Mouse (Mus musculus): ENCODE measurements around the gene Tmem107. TPM values are rescaled to one million over a fixed set of nuclear protein-coding genes. Genes with fewer than 3 reads are reported as not detected.
A peak's percentile ranks its signal among the peaks of the same experiment; 100 is the strongest.

The Tmem107 gene
- 47.6 and 50.5 TPM in 2 replicates for polyA plus RNA-seq (2015; fragmentation: Nextera tagmentation; extraction: Ambion mirVana)

- Histone ChIP-seq H3K9ac (replicated peaks) (peak within 1 kb of the TSS; percentile 81), H3K9me3 (no peaks in the 10 kb centered on the region), H3K4me2 (replicated peaks) (peak within 1 kb of the TSS; percentile 56), H3K4me3 (peak within 1 kb of the TSS; percentile 61), H3K27ac (replicated peaks) (peak within 1 kb of the TSS; percentile 89), H3K36me3 (no peaks in the 10 kb centered on the region), H3K4me1 (peaks cover 49% of the 10 kb centered on the region), H3K27me3 (no peaks in the 10 kb centered on the region)
- ATAC-seq (replicated peaks), result peak; percentile 86
- WGBS, result under 1% methylated on average over 47 of the region's 47 CpGs
Observed at GRCm38 (mm10) chr11:69070590-69071222, at the start of gene Tmem107. Gene Tmem107, plus strand, starts transcription at chr11:69070806.

- Histone ChIP-seq H3K4me2 (replicated peaks) (no peak overlapping the region), H3K27ac (replicated peaks) (no peak overlapping the region), H3K36me3 (peaks cover 95% of the 10 kb centered on the region), H3K4me1 (no peaks in the 10 kb centered on the region), H3K9ac (replicated peaks) (no peak overlapping the region), H3K9me3 (no peaks in the 10 kb centered on the region), H3K27me3 (no peaks in the 10 kb centered on the region), H3K4me3 (no peak overlapping the region)
- no peak for ATAC-seq (replicated peaks)
- 89% methylated on average over 3 of the region's 3 CpGs for WGBS
Observed at GRCm38 (mm10) chr11:69026562-69026961, 44.0 kb upstream of the Tmem107 start.

- no peak overlapping the region for H3K27ac ChIP-seq (replicated peaks)
- no peak for ATAC-seq (replicated peaks)
- no peaks in the 10 kb centered on the region for H3K27me3 ChIP-seq
- no peak overlapping the region for H3K4me3 ChIP-seq
- no peak overlapping the region for H3K4me2 ChIP-seq (replicated peaks)
- 58% methylated on average over 2 of the region's 2 CpGs for WGBS
- peaks cover 93% of the 10 kb centered on the region for H3K36me3 ChIP-seq
- H3K4me1 ChIP-seq, result no peaks in the 10 kb centered on the region
- no peaks in the 10 kb centered on the region for H3K9me3 ChIP-seq
- no peak overlapping the region for H3K9ac ChIP-seq (replicated peaks)
Observed at GRCm38 (mm10) chr11:69028805-69029204, 41.8 kb upstream of the Tmem107 start.

GRCm38 (mm10) chr11:69033552-69033951 is 37.1 kb upstream of the Tmem107 start:
- H3K36me3 ChIP-seq, result peaks cover 56% of the 10 kb centered on the region
- 87% methylated on average over 9 of the region's 9 CpGs for WGBS
- H3K27ac ChIP-seq (replicated peaks), result no peak overlapping the region

GRCm38 (mm10) chr11:69034585-69034984 is 36.0 kb upstream of the Tmem107 start:
- no peak overlapping the region for H3K4me2 ChIP-seq (replicated peaks)
- peaks cover 30% of the 10 kb centered on the region for H3K4me1 ChIP-seq
- 95% methylated on average over 3 of the region's 3 CpGs for WGBS
- H3K27me3 ChIP-seq, result no peaks in the 10 kb centered on the region
- H3K27ac ChIP-seq (replicated peaks), result no peak overlapping the region
- ATAC-seq (replicated peaks), result no peak
- peaks cover 50% of the 10 kb centered on the region for H3K36me3 ChIP-seq
- no peak overlapping the region for H3K9ac ChIP-seq (replicated peaks)
- no peaks in the 10 kb centered on the region for H3K9me3 ChIP-seq
- H3K4me3 ChIP-seq, result no peak overlapping the region

More at GRCm38 (mm10) chr11:69033552-69033951, 37.1 kb upstream of the Tmem107 start:
- Histone ChIP-seq H3K27me3 (no peaks in the 10 kb centered on the region), H3K4me3 (no peak overlapping the region), H3K9ac (replicated peaks) (no peak overlapping the region), H3K9me3 (no peaks in the 10 kb centered on the region), H3K4me2 (replicated peaks) (no peak overlapping the region), H3K4me1 (peaks cover 19% of the 10 kb centered on the region)
- no peak for ATAC-seq (replicated peaks)

- H3K9me3 ChIP-seq, result no peaks in the 10 kb centered on the region
- H3K9ac ChIP-seq (replicated peaks), result peak overlapping the region; percentile 16; the same call in 1 of the 2 replicates
- H3K4me1 ChIP-seq, result peaks cover 30% of the 10 kb centered on the region
- peak overlapping the region; percentile 59; the same call in 1 of the 2 replicates for H3K4me3 ChIP-seq
- ATAC-seq (replicated peaks), result no peak
- peak overlapping the region; percentile 71 for H3K27ac ChIP-seq (replicated peaks)
- WGBS, result 79% methylated on average over 9 of the region's 9 CpGs
- no peaks in the 10 kb centered on the region for H3K27me3 ChIP-seq
- H3K4me2 ChIP-seq (replicated peaks), result peak overlapping the region; percentile 49
- peaks cover 42% of the 10 kb centered on the region for H3K36me3 ChIP-seq
Observed at GRCm38 (mm10) chr11:69035411-69035810, 35.2 kb upstream of the Tmem107 start.

- H3K9ac ChIP-seq (replicated peaks), result peak overlapping the region; percentile 16; the same call in 1 of the 2 replicates
- ATAC-seq (replicated peaks), result peak; percentile 14; the same call in 1 of the 2 replicates
- WGBS, result 4% methylated on average over 8 of the region's 8 CpGs
- H3K4me1 ChIP-seq, result peaks cover 30% of the 10 kb centered on the region
- H3K4me3 ChIP-seq, result peak overlapping the region; percentile 59
- H3K4me2 ChIP-seq (replicated peaks), result peak overlapping the region; percentile 49
- H3K27me3 ChIP-seq, result no peaks in the 10 kb centered on the region
- H3K36me3 ChIP-seq, result peaks cover 37% of the 10 kb centered on the region
- no peaks in the 10 kb centered on the region for H3K9me3 ChIP-seq
- peak overlapping the region; percentile 71 for H3K27ac ChIP-seq (replicated peaks)
Observed at GRCm38 (mm10) chr11:69035849-69036248, 34.8 kb upstream of the Tmem107 start.

GRCm38 (mm10) chr11:69036486-69037230 is 33.9 kb upstream of the Tmem107 start:
- Histone ChIP-seq H3K27ac (replicated peaks) (peak overlapping the region; percentile 81), H3K27me3 (no peaks in the 10 kb centered on the region), H3K4me1 (peaks cover 30% of the 10 kb centered on the region), H3K4me3 (peak overlapping the region; percentile 59), H3K36me3 (peaks cover 29% of the 10 kb centered on the region), H3K9me3 (no peaks in the 10 kb centered on the region), H3K9ac (replicated peaks) (peak overlapping the region; percentile 62), H3K4me2 (replicated peaks) (peak overlapping the region; percentile 49)
- WGBS, result 9% methylated on average over 20 of the region's 20 CpGs
- no peak for ATAC-seq (replicated peaks)

- under 1% methylated on average over 34 of the region's 34 CpGs for WGBS
- no peak; the same call in 1 of the 2 replicates for ATAC-seq (replicated peaks)
Observed at GRCm38 (mm10) chr11:69037231-69038061, 33.2 kb upstream of the Tmem107 start.

GRCm38 (mm10) chr11:69038173-69038572 is 32.4 kb upstream of the Tmem107 start:
- Histone ChIP-seq H3K27me3 (no peaks in the 10 kb centered on the region), H3K9me3 (no peaks in the 10 kb centered on the region), H3K27ac (replicated peaks) (peak overlapping the region; percentile 90; the same call in 1 of the 2 replicates), H3K9ac (replicated peaks) (no peak overlapping the region), H3K4me3 (peak overlapping the region; percentile 59; the same call in 1 of the 2 replicates), H3K36me3 (peaks cover 16% of the 10 kb centered on the region), H3K4me2 (replicated peaks) (no peak overlapping the region), H3K4me1 (peaks cover 30% of the 10 kb centered on the region)
- WGBS, result 67% methylated on average over 5 of the region's 5 CpGs
- no peak for ATAC-seq (replicated peaks)

More at GRCm38 (mm10) chr11:69037231-69038061, 33.2 kb upstream of the Tmem107 start:
- Histone ChIP-seq H3K9ac (replicated peaks) (peak overlapping the region; percentile 62), H3K4me3 (peak overlapping the region; percentile 59), H3K27ac (replicated peaks) (peak overlapping the region; percentile 81), H3K27me3 (no peaks in the 10 kb centered on the region), H3K4me1 (peaks cover 30% of the 10 kb centered on the region), H3K4me2 (replicated peaks) (peak overlapping the region; percentile 49), H3K36me3 (peaks cover 24% of the 10 kb centered on the region), H3K9me3 (no peaks in the 10 kb centered on the region)

- Histone ChIP-seq H3K36me3 (no peaks in the 10 kb centered on the region), H3K4me2 (replicated peaks) (peak within 1 kb of the TSS; percentile 99)
Observed at GRCm38 (mm10) chr11:69045531-69046394, 24.8 kb upstream of the Tmem107 start, which contains the start of gene Aurkb. Gene Aurkb, plus strand, starts transcription at chr11:69045647.

More at GRCm38 (mm10) chr11:69045531-69046394, 24.8 kb upstream of the Tmem107 start, which contains the start of gene Aurkb:
- WGBS, result under 1% methylated on average over 54 of the region's 54 CpGs
- Histone ChIP-seq H3K4me1 (peaks cover 31% of the 10 kb centered on the region), H3K9me3 (no peaks in the 10 kb centered on the region), H3K4me3 (peak within 1 kb of the TSS; percentile 66), H3K27me3 (no peaks in the 10 kb centered on the region), H3K27ac (replicated peaks) (peak within 1 kb of the TSS; percentile 58), H3K9ac (replicated peaks) (peak within 1 kb of the TSS; percentile 53)
- peak; percentile 68 for ATAC-seq (replicated peaks)

Data from forebrain, embryonic 15.5 days (tissue).